Mouse (Mus musculus) cerebellum, postnatal 10 days (tissue): ENCODE data around the gene Gm11549.
A peak's percentile ranks its signal among the peaks of the same experiment; 100 is the strongest.

Experiments
- DNase-seq, 2 experiments: peaks; one replicate each; pipeline ENCODE4 v3.0.0; 2021; ENCODE audit warnings: mixed read lengths in 2 of 2

The Gm11549 gene

DNA sequence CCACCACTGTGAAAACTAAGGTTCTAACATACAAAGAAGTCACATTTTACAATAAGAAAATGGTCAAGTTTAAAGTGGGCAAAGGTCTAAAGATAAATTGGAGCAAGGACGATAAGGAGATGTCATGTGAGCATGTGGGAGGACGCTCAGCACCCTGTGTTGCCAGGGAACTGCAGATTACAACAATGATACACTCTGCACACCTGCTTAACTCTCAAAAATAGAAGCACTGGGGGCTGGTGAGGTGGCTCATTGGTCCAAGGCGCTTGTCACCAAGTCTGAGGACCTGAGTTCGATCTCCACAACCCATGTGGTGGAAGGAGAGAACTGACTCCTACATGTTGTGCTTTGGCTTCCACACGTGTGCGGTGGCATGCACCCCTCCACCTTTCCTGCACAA is 10.1 kb downstream of the Gm11549 start:
- no peak for DNase-seq

DNA sequence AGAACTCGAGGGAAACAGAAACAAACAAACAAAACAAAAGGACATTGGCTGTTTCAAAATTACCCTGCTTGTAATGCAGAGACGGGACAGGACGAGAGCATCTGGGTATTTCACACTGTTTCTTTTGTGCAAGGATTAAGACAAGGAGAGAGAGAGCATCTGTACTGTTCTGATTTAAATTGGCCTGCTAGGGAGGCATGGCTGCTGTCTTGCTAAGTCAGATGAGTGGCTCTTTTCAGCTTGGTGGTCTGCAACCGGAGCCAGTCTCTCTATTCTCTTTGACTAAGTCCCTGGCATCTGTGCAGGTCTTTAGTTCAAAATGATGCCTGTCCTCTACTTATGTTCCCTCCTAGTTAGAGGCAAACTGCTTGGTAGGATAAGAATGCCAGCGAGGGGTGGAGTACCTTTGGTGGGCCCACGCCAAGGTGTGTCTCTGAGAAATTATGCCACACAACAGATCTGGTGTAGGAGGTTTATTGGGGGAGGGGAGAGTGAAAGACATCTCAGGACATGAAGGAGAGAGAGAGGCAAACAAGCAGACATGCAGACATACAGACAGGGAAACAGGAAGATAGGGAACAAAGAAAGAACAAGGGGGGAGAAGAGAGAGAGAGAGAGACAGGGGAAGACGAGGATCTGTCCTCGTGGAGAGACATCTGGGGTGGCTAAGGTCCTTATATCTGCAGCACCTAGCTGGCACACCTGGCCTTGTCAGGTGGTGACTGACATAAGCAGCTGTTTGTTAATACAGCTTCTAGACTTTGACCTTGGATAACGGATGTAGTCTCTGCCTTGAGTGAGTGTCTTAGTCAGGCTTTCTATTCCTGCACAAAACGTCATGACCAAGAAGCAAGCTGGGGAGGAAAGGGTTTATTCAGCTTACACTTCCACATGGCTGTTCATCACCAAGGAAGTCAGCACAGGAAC is 15.5 kb downstream of the Gm11549 start:
- no peak for DNase-seq

- no peak for DNase-seq
Measured at GRCm38 (mm10) chr3:36505306-36505705, 16.3 kb downstream of the Gm11549 start.

- DNase-seq: no peak
Measured at GRCm38 (mm10) chr3:36501546-36501945, 20.1 kb downstream of the Gm11549 start.

- DNase-seq: no peak
Measured at GRCm38 (mm10) chr3:36500976-36501375, 20.6 kb downstream of the Gm11549 start.

- DNase-seq: no peak
Measured at GRCm38 (mm10) chr3:36499418-36499817, 22.2 kb downstream of the Gm11549 start.

DNA sequence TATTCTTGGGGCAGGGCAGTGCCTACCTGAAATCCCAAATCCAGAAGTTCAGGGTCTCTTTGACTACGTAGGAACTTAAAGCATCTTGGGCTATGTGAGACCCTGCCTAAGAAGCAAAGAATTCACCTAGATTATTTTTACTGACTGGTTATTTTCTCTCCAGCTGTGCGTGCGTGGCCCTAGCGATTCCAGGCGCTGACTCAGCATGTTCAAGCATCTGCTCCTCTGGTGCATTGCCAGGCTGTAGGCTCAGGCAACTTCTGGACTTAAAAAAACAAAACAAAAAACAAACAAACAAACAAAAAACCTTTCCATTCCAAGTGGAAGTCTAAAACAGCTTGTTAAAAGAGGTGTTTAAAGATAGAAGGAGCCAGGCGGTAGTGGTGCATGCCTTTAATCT is 23.4 kb downstream of the Gm11549 start:
- DNase-seq: no peak

DNA sequence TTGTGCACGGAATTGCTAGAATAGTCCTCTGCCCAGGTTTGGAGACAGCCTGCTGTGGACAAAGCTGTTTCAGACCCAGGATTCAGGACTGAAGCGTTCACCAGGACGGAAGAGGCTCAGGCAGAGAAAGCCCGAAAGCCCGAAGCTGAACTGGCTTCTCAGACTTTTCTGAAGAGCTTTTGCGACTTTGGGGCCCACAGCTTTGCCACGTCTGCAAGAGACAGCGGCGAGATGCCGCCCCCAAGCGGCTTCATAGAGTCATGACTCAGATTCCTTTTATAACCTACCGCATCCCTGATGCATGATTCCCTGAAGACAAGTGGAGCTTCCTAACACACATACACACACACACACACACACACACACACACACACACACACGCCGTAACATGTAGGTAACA is 24.9 kb downstream of the Gm11549 start:
- peak; percentile 77 for DNase-seq

DNA sequence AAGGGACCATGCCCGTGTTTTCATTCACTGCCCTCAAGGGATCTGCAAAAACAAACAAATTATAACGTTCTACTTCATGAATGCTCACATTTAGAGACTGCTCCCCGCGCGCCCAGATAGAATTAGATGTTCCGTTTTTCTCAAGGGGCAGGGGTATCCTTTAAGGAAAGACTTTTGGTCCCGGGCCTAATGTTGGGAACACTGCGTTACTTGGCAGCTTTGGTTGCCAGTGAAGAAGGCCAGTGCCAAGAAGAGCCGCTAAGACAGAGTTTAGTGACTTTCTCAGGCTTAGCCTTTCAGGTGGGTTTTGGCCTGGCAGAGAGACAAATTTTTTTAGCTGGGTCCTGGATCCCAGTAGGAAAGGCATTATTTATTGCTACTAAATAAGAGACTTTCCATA is 25.3 kb downstream of the Gm11549 start:
- DNase-seq: no peak

DNA sequence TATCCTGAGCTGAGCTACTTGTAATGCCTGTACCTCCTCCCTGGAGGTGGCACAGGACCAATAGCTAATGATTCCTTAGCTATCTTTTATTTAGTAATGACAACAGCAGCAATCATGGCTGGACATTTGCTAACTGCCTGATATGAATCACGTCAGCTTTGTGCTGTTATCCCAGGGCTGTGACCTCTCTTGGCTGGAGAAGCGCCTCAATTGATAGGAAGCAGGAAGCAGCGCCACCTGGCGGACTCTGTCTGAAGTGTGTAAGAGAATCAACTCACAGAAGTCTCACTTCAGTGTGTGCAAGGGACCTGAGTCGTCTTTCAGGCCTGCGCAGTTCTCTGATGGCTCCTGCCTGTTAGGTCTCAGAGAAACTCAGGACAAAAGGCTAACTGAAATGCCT is 26.2 kb downstream of the Gm11549 start:
- peak; percentile 93 to 96 for DNase-seq

DNA sequence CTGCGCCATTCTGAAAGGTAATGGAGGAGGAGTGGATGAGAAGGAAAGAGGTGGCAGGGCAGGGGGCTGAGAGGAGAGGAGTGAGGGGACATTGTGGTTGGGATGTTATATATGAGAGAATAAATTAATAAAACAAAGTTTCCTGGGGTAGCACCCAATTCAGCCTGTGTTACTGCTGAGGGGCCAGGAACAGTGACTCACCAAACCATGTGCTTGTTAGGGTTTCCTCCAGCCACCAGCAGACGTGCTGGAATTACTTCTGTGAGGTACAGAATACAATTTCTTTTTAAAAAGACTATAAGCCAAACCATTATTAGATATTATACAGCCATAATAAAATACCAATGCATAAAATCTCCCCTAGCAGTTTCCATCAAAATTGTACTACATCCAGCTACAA is 27.0 kb downstream of the Gm11549 start:
- no peak for DNase-seq

DNA sequence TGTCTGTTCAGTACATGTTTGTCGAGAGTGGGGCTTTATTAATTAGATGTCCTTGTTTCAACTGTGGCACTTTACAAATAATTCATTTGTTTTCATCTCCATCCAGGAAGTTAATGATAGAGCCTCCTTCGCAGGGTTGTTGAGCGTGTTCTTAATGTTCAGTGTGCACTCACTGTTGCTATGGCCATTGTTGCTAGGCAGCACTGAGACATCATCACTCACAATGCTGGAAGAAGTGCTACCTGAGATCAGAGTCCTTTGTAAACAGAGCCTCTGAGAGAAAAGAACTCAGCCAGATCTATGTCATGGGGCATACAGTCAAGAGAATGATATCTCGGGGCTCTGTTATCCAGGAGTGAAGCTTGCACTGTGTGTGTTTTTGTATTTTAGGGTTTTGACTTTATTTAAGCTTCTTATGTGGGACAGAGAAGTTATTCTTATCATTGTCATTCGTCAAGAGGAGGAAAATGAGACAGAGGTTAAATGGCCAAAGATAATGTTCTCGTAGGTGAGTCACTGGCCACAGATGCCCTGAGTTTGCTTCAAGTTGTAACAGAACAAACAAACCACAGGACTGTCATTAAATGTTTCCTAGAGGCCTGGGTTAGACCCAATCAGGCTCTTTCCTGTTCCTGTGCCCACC is 27.9 kb downstream of the Gm11549 start:
- no peak for DNase-seq

- DNase-seq: no peak
Measured at GRCm38 (mm10) chr3:36492716-36493391, 28.8 kb downstream of the Gm11549 start.

- DNase-seq: no peak
Measured at GRCm38 (mm10) chr3:36491535-36491934, 30.1 kb downstream of the Gm11549 start.

DNA sequence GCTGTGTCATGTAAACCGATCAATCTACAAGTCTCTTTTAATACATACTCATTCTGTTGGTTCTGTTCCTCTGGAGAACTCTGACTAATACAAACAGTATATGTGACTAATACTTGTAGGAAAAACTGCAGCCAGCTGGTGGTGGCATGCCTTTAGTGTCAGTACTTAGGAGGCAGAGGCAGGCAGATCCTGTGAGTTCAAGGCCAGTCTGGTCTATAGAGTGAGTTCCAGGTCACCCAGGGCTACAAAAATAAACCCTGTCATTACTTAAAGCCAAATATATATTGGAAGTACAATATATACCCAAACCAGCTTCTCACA is 32.1 kb downstream of the Gm11549 start:
- DNase-seq: no peak

- DNase-seq: no peak
Measured at GRCm38 (mm10) chr3:36488899-36489589, 32.6 kb downstream of the Gm11549 start.

GRCm38 (mm10) chr3:36488367-36488766 is 33.2 kb downstream of the Gm11549 start:
- DNase-seq: peak; percentile 49 to 61

DNA sequence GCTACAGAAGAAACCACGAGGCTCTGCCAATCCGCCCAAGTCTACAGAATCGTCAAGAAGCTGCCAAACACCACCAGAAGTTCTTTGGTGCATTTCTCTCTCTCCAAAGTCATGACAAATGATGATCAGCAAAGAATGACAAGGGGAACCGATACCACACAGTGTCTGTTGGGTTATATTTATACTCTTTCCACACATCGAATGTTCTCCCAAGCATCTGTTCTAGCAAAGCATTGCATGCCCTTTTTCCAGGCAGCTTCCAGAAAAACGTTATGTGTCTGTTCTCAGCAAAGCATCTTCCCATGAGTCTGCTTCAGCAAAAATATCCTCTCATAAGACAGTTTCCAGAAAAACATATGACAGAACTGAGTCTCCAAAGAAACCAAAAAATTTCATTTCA is 34.7 kb downstream of the Gm11549 start:
- no peak for DNase-seq

- DNase-seq: no peak
Measured at GRCm38 (mm10) chr3:36486176-36486575, 35.4 kb downstream of the Gm11549 start.

DNA sequence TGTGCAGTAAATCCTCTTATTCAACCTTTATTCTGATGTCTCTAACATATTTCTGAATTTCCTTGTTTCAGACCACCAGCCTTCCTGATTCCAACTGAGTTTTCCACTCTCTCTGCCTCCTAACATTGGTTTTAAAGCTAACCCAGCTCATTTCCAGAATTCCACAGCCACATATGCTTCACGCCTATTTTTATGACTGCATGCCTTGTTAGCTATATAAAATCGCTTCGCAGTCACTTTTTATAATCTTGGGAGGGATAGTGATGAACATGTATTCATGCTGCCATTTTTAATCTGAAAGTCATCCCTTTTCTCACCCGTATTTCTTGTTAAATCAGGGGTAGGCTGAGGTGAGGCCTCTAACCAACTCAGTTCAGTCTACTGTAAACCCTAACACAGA is 37.3 kb downstream of the Gm11549 start:
- DNase-seq: no peak

DNA sequence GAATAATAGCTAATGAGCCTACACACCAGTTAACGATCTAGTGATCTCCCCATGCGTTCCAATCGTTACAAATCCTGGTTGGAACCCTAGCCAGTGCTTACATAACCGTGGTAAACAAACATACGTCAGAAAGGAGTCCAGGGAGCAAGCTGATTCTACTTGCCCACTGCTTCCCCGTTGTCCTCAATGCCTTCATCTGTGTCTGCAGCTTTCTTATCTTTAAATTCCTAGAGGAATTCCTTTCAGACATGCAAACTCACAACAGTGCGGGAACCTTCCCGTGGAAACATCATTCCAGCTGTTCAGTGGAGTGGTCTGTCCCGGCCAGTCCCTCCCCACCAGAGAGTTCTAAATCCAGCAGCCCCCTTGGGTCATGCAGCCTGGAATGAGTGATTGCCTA is 38.7 kb downstream of the Gm11549 start:
- no peak for DNase-seq

- peak; percentile 48 to 59 for DNase-seq
Measured at GRCm38 (mm10) chr3:36481776-36482193, 39.8 kb downstream of the Gm11549 start.

DNA sequence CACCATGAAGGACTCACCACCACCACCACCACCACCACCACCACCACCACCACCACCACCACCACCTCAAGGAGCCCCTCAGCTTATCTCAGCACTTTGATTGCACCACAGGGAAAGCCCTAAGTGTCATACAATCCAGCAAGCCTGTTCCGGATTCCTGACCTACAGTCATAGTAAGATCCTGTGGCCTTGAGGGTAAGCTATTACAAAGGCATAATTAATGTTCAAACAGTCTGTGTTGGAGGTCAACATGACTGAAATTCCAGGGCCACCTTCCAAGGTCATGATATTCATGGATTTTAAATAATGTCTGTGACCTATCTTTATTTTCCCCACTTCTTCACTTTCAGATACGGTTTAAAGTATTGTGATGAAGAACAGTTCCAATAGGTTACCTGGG is 41.1 kb downstream of the Gm11549 start:
- DNase-seq: no peak
